Mouse (Mus musculus): ENCODE results near the gene Lmna.
A peak's percentile ranks its signal among the peaks of the same experiment; 100 is the strongest.

Gene Lmna

GRCm38 (mm10) chr3:88509692-88510420 lies at the start of gene Lmna:
Lmna (minus strand) TSS chr3:88509956.
- DNase-seq (ENCODE audit: low spot score in 2 of 2): peak; percentile 94 to 95

- no peak for DNase-seq (ENCODE audit: low spot score in 2 of 2)
Measured at GRCm38 (mm10) chr3:88556616-88557015, 46.9 kb upstream of the Lmna start.

- no peak for DNase-seq (ENCODE audit: low spot score in 2 of 2)
Measured at GRCm38 (mm10) chr3:88555731-88556130, 46.0 kb upstream of the Lmna start.

- no peak for DNase-seq (ENCODE audit: low spot score in 2 of 2)
Measured at GRCm38 (mm10) chr3:88555069-88555605, 45.4 kb upstream of the Lmna start.

GRCm38 (mm10) chr3:88553880-88554586 lies 44.3 kb upstream of the Lmna start:
- peak in 1 of 2 experiments; percentile 36 for DNase-seq (ENCODE audit: low spot score in 2 of 2)

- DNase-seq (ENCODE audit: low spot score in 2 of 2): peak; percentile 89 to 92
Measured at GRCm38 (mm10) chr3:88553525-88553879, 43.7 kb upstream of the Lmna start, which contains the start of gene Ubqln4. Ubqln4 (plus strand) TSS chr3:88553758.

GRCm38 (mm10) chr3:88552676-88553524 lies 43.1 kb upstream of the Lmna start, which contains the start of gene Lamtor2:
Lamtor2 (minus strand) TSS chr3:88553074.
- peak; percentile 97 to 99 for DNase-seq (ENCODE audit: low spot score in 2 of 2)

GRCm38 (mm10) chr3:88552082-88552645 lies 42.4 kb upstream of the Lmna start:
- no peak for DNase-seq (ENCODE audit: low spot score in 2 of 2)

- DNase-seq (ENCODE audit: low spot score in 2 of 2): no peak
Measured at GRCm38 (mm10) chr3:88551586-88551985, 41.8 kb upstream of the Lmna start.

- DNase-seq (ENCODE audit: low spot score in 2 of 2): no peak
Measured at GRCm38 (mm10) chr3:88548180-88548917, 38.6 kb upstream of the Lmna start, which contains the start of gene Rab25. Rab25 (minus strand) TSS chr3:88548300.

GRCm38 (mm10) chr3:88546674-88547418 lies 37.1 kb upstream of the Lmna start:
- DNase-seq (ENCODE audit: low spot score in 2 of 2): no peak

GRCm38 (mm10) chr3:88544955-88545591 lies 35.3 kb upstream of the Lmna start:
- DNase-seq (ENCODE audit: low spot score in 2 of 2): no peak

- DNase-seq (ENCODE audit: low spot score in 2 of 2): no peak
Measured at GRCm38 (mm10) chr3:88544514-88544913, 34.8 kb upstream of the Lmna start.

GRCm38 (mm10) chr3:88543651-88544410 lies 34.1 kb upstream of the Lmna start:
- DNase-seq (ENCODE audit: low spot score in 2 of 2): no peak

GRCm38 (mm10) chr3:88543174-88543573 lies 33.4 kb upstream of the Lmna start:
- DNase-seq (ENCODE audit: low spot score in 2 of 2): no peak

- DNase-seq (ENCODE audit: low spot score in 2 of 2): no peak
Measured at GRCm38 (mm10) chr3:88542486-88542885, 32.7 kb upstream of the Lmna start.

GRCm38 (mm10) chr3:88541622-88542401 lies 32.1 kb upstream of the Lmna start:
- DNase-seq (ENCODE audit: low spot score in 2 of 2): no peak

- no peak for DNase-seq (ENCODE audit: low spot score in 2 of 2)
Measured at GRCm38 (mm10) chr3:88540085-88540484, 30.3 kb upstream of the Lmna start.
